Mouse (Mus musculus): ENCODE measurements at regions not wholly inside any gene's neighbourhood (a gene's known extent, or its start where the extent isn't known, plus 50 kb on each side); places are given as distances from the start of the nearest gene placed in this dataset.

GRCm38 (mm10) chr4:7199052-7199451 is 1039.8 kb downstream of the Car8 start:
- WGBS: 70% methylated on average over 2 of the region's 2 CpGs
- Histone ChIP-seq H3K27ac (ENCODE audit: low read length) (no peak overlapping the region), H3K36me3 (ENCODE audit: control insufficient read depth, insufficient read depth) (no peaks in the 10 kb centered on the region), H3K9me3 (ENCODE audit: control insufficient read depth, low read length) (no peaks in the 10 kb centered on the region), H3K27me3 (replicated peaks; ENCODE audit: control insufficient read depth, insufficient read depth, low read length) (no peaks in the 10 kb centered on the region), H3K4me3 (replicated peaks; ENCODE audit: low read length) (no peak overlapping the region), H3K4me1 (replicated peaks; ENCODE audit: control insufficient read depth, insufficient read depth, low read length) (no peaks in the 10 kb centered on the region), H3K4me2 (ENCODE audit: low read length) (no peak overlapping the region), H3K9ac (replicated peaks; ENCODE audit: low read depth, low read length) (no peak overlapping the region)
- no peak for ATAC-seq

- ATAC-seq: no peak
- H3K36me3 ChIP-seq (ENCODE audit: control insufficient read depth, insufficient read depth): no peaks in the 10 kb centered on the region
- no peaks in the 10 kb centered on the region for H3K27me3 ChIP-seq (replicated peaks; ENCODE audit: control insufficient read depth, insufficient read depth, low read length)
- H3K4me1 ChIP-seq (replicated peaks; ENCODE audit: control insufficient read depth, insufficient read depth, low read length): peaks cover 5% of the 10 kb centered on the region; the same call in 1 of the 2 replicates
- H3K4me3 ChIP-seq (replicated peaks; ENCODE audit: low read length): no peak overlapping the region
- no peaks in the 10 kb centered on the region for H3K9me3 ChIP-seq (ENCODE audit: control insufficient read depth, low read length)
- WGBS: 92% methylated on average over 3 of the region's 3 CpGs
- no peak overlapping the region for H3K9ac ChIP-seq (replicated peaks; ENCODE audit: low read depth, low read length)
- no peak overlapping the region for H3K4me2 ChIP-seq (ENCODE audit: low read length)
- H3K27ac ChIP-seq (ENCODE audit: low read length): no peak overlapping the region
Observed at GRCm38 (mm10) chr4:7196570-7196969, 1042.3 kb downstream of the Car8 start.

GRCm38 (mm10) chr4:7195619-7196018 is 1043.2 kb downstream of the Car8 start:
- 79% methylated on average over 1 of the region's 1 CpGs for WGBS
- Histone ChIP-seq H3K9me3 (ENCODE audit: control insufficient read depth, low read length) (no peaks in the 10 kb centered on the region), H3K4me1 (replicated peaks; ENCODE audit: control insufficient read depth, insufficient read depth, low read length) (peaks cover 9% of the 10 kb centered on the region), H3K27me3 (replicated peaks; ENCODE audit: control insufficient read depth, insufficient read depth, low read length) (no peaks in the 10 kb centered on the region), H3K4me2 (ENCODE audit: low read length) (no peak overlapping the region), H3K36me3 (ENCODE audit: control insufficient read depth, insufficient read depth) (no peaks in the 10 kb centered on the region), H3K9ac (replicated peaks; ENCODE audit: low read depth, low read length) (no peak overlapping the region), H3K4me3 (replicated peaks; ENCODE audit: low read length) (no peak overlapping the region), H3K27ac (ENCODE audit: low read length) (no peak overlapping the region)
- no peak for ATAC-seq

DNA sequence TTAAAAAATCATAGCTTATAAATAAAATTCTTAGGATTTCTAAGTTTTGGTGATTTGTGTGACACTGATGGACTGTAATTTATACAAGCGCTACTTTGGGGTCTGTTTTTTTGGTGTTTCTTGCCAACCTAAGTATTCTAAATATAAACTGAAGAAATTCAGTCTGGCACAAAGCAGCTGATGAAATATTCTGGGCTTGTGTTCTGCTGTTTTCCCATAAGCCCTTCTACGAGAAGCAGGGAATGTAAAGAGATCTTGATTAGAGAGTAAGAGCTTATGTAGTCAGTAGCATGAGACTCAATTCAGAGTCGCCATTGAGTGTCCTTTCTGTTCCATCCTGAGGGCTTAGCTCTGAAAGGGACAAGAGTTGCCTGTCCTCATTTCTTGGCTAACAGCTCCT is 1046.9 kb downstream of the Car8 start:
- Histone ChIP-seq H3K9ac (replicated peaks; ENCODE audit: low read depth, low read length) (no peak overlapping the region), H3K27ac (ENCODE audit: low read length) (peak overlapping the region; percentile 62), H3K4me1 (replicated peaks; ENCODE audit: control insufficient read depth, insufficient read depth, low read length) (peaks cover 9% of the 10 kb centered on the region), H3K4me3 (replicated peaks; ENCODE audit: low read length) (no peak overlapping the region), H3K36me3 (ENCODE audit: control insufficient read depth, insufficient read depth) (no peaks in the 10 kb centered on the region), H3K4me2 (ENCODE audit: low read length) (no peak overlapping the region), H3K27me3 (replicated peaks; ENCODE audit: control insufficient read depth, insufficient read depth, low read length) (no peaks in the 10 kb centered on the region), H3K9me3 (ENCODE audit: control insufficient read depth, low read length) (no peaks in the 10 kb centered on the region)
- WGBS: 51% methylated on average over 3 of the region's 3 CpGs
- ATAC-seq: peak; percentile 81

- 49% methylated on average over 3 of the region's 3 CpGs for WGBS
- no peaks in the 10 kb centered on the region for H3K36me3 ChIP-seq (ENCODE audit: control insufficient read depth, insufficient read depth)
- no peaks in the 10 kb centered on the region for H3K9me3 ChIP-seq (ENCODE audit: control insufficient read depth, low read length)
- H3K27ac ChIP-seq (ENCODE audit: low read length): peak overlapping the region; percentile 90
- no peak overlapping the region for H3K4me3 ChIP-seq (replicated peaks; ENCODE audit: low read length)
- H3K9ac ChIP-seq (replicated peaks; ENCODE audit: low read depth, low read length): no peak overlapping the region; the same call in 1 of the 2 replicates
- 0 out of 2 replicates have a peak overlapping the region, but pooled peaks have one; percentile 29 for H3K4me2 ChIP-seq (ENCODE audit: low read length)
- peak; percentile 86 for ATAC-seq
- H3K4me1 ChIP-seq (replicated peaks; ENCODE audit: control insufficient read depth, insufficient read depth, low read length): peaks cover 9% of the 10 kb centered on the region
- H3K27me3 ChIP-seq (replicated peaks; ENCODE audit: control insufficient read depth, insufficient read depth, low read length): no peaks in the 10 kb centered on the region
Observed at GRCm38 (mm10) chr4:7191228-7191627, 1047.6 kb downstream of the Car8 start.

DNA sequence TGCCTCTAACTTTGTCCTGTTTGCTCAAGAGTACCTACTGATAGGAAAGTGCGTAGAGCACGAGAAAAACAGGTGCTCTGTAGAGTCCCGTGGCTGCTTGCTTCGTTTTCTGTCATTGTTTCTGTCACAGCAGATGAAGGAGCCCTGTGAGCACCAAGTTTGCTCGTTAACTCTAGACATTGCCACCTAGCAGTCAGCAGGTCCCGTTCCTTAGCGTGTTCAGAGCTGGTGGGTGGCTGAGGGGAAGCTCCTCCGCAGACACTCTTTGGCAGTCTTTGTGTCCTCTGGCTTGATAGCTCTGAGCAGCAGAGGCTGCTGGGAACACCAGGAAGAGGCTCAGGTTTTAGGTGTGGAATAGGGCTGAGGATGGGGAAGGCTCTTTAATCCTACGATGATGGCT is 1063.8 kb downstream of the Car8 start:
- Histone ChIP-seq H3K4me2 (ENCODE audit: low read length) (no peak overlapping the region), H3K4me3 (replicated peaks; ENCODE audit: low read length) (no peak overlapping the region), H3K9ac (replicated peaks; ENCODE audit: low read depth, low read length) (no peak overlapping the region), H3K27me3 (replicated peaks; ENCODE audit: control insufficient read depth, insufficient read depth, low read length) (no peaks in the 10 kb centered on the region), H3K4me1 (replicated peaks; ENCODE audit: control insufficient read depth, insufficient read depth, low read length) (no peaks in the 10 kb centered on the region), H3K36me3 (ENCODE audit: control insufficient read depth, insufficient read depth) (no peaks in the 10 kb centered on the region), H3K9me3 (ENCODE audit: control insufficient read depth, low read length) (no peaks in the 10 kb centered on the region), H3K27ac (ENCODE audit: low read length) (no peak overlapping the region)
- ATAC-seq: no peak
- WGBS: 61% methylated on average over 9 of the region's 9 CpGs

DNA sequence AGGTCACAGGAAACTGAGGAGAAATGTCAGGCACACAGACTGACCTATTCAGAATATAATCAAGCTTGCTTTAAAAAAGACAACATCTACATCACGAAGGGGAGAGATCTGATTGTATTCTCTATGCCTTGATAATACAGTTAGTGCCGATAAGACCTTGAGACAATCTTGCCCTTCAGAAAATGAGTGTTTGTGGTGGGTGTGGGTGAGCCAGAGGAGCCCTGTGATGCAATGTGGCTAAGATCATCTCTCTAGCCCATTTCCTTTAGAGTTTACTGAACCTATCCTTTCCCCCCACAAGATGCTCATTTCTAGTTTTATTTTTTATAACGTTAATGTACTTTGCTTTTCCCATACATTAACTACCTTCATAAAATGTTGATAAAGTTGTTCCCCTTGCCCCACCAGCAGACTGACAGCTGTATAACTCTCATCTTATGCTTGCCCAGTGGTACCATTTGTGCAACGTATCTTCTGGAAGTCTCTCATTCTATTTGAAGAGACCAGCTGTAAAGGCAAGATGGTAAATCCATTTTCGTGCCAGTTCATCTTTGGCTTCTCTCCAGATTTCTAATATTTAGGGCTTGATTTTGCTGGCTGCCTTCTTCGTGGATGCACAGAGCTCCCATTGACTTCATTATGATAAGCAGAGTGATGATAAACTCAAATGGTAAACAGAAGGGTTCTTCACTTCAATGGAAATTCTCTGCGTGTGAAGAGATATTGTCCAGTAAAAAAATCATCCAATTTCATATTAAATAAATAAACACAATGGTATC is 1066.1 kb downstream of the Car8 start:
- H3K27me3 ChIP-seq (replicated peaks; ENCODE audit: control insufficient read depth, insufficient read depth, low read length): no peaks in the 10 kb centered on the region

GRCm38 (mm10) chr4:7171637-7172417 is 1067.0 kb downstream of the Car8 start:
- no peak overlapping the region for H3K4me2 ChIP-seq (ENCODE audit: low read length)
- H3K36me3 ChIP-seq (ENCODE audit: control insufficient read depth, insufficient read depth): no peaks in the 10 kb centered on the region
- WGBS: 76% methylated on average over 4 of the region's 4 CpGs
- H3K27ac ChIP-seq (ENCODE audit: low read length): no peak overlapping the region
- H3K9me3 ChIP-seq (ENCODE audit: control insufficient read depth, low read length): no peaks in the 10 kb centered on the region
- ATAC-seq: no peak
- no peak overlapping the region for H3K9ac ChIP-seq (replicated peaks; ENCODE audit: low read depth, low read length)
- H3K27me3 ChIP-seq (replicated peaks; ENCODE audit: control insufficient read depth, insufficient read depth, low read length): no peaks in the 10 kb centered on the region
- H3K4me3 ChIP-seq (replicated peaks; ENCODE audit: low read length): no peak overlapping the region
- H3K4me1 ChIP-seq (replicated peaks; ENCODE audit: control insufficient read depth, insufficient read depth, low read length): no peaks in the 10 kb centered on the region

More for the DNA sequence above, 1066.1 kb downstream of the Car8 start:
- no peaks in the 10 kb centered on the region for H3K9me3 ChIP-seq (ENCODE audit: control insufficient read depth, low read length)
- H3K36me3 ChIP-seq (ENCODE audit: control insufficient read depth, insufficient read depth): no peaks in the 10 kb centered on the region
- H3K4me2 ChIP-seq (ENCODE audit: low read length): no peak overlapping the region
- H3K27ac ChIP-seq (ENCODE audit: low read length): no peak overlapping the region; the same call in 1 of the 2 replicates
- peak; percentile 64 for ATAC-seq
- 68% methylated on average over 7 of the region's 7 CpGs for WGBS
- H3K9ac ChIP-seq (replicated peaks; ENCODE audit: low read depth, low read length): no peak overlapping the region
- no peaks in the 10 kb centered on the region for H3K4me1 ChIP-seq (replicated peaks; ENCODE audit: control insufficient read depth, insufficient read depth, low read length)
- H3K4me3 ChIP-seq (replicated peaks; ENCODE audit: low read length): no peak overlapping the region

- ATAC-seq: peak; percentile 70
Observed at GRCm38 (mm10) chr4:7161411-7161810, 1077.4 kb downstream of the Car8 start.

More at GRCm38 (mm10) chr4:7161411-7161810, 1077.4 kb downstream of the Car8 start:
- Histone ChIP-seq H3K4me2 (ENCODE audit: low read length) (no peak overlapping the region), H3K9me3 (ENCODE audit: control insufficient read depth, low read length) (no peaks in the 10 kb centered on the region), H3K9ac (replicated peaks; ENCODE audit: low read depth, low read length) (no peak overlapping the region), H3K4me1 (replicated peaks; ENCODE audit: control insufficient read depth, insufficient read depth, low read length) (no peaks in the 10 kb centered on the region), H3K27ac (ENCODE audit: low read length) (no peak overlapping the region), H3K4me3 (replicated peaks; ENCODE audit: low read length) (no peak overlapping the region), H3K36me3 (ENCODE audit: control insufficient read depth, insufficient read depth) (no peaks in the 10 kb centered on the region), H3K27me3 (replicated peaks; ENCODE audit: control insufficient read depth, insufficient read depth, low read length) (no peaks in the 10 kb centered on the region)
- 53% methylated on average over 4 of the region's 4 CpGs for WGBS
